Mouse (Mus musculus) ovary, adult 2 months (tissue): Measurements from ENCODE around the gene 1700123L14Rik. TPM values are rescaled to one million over a fixed set of nuclear protein-coding genes. Genes with fewer than 3 reads are reported as not detected.

ENCODE experiments used
- polyA plus RNA-seq: library from polyadenylated mRNA; depleted of rRNA; stranded (reverse); fragments of >200 nt; gene quantifications from 2 replicates; pipeline ENCODE4 v1.2.3, GENCODE M21; 2012; rRNA removed

The 1700123L14Rik gene
- not detected in 2 replicates for polyA plus RNA-seq

GRCm38 (mm10) chr6:96165818-96166379 lies at the start of gene 1700123L14Rik:
Gene 1700123L14Rik, minus strand, starts transcription at chr6:96166243.

Other genes starting within 250 kb of the 1700123L14Rik start
- not detected in 2 replicates for gene Fam19a1, start 53.1 kb downstream of the 1700123L14Rik start, polyA plus RNA-seq